Mouse (Mus musculus): ENCODE data around the gene Omt2a.
"Not testable (repeated sequence)": the region's sequence is repeated elsewhere in the genome, so short reads cannot be mapped to it uniquely, and the experiment has no call there.

The Omt2a gene

DNA sequence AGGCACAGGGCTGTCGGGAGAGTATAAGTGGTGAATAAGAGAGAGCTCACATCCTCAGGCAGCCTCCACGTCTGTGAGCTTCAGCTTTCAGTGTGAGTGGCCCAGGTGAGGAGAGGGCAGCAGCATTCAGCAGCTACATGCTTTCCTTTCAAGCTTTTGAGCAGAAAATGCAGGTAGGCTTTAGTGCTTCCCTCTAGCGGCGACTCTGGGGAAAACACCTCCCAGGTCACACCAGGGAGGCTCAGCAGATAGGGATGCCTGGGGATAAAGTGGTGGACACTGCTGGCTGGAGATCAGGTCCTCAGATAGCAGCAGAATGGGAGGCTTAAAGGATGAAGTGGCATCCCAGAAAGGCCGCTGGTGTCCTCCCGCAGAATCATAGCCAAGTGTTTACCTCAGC lies 18.5 kb downstream of the Omt2a start:
- DNase-seq = peak; percentile 31

DNA sequence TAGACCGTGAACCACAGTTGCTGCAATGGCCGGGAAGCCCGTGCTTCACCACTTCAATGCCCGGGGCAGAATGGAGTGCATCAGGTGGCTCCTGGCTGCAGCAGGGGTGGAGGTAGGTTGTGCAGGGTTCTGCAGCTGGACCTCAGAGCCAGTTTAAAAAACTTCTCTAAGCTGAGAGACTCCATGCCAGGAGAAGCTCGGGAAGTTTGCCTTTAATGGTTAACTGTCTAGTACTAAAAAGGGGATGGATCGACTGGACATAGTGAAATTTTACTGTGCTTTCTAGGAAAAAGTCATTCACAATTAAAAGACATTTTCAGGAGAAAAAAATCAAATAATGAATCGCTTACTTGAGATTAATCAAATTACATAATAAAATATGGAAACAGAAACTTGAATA lies 19.8 kb downstream of the Omt2a start:
- not testable (repeated sequence) for DNase-seq

DNA sequence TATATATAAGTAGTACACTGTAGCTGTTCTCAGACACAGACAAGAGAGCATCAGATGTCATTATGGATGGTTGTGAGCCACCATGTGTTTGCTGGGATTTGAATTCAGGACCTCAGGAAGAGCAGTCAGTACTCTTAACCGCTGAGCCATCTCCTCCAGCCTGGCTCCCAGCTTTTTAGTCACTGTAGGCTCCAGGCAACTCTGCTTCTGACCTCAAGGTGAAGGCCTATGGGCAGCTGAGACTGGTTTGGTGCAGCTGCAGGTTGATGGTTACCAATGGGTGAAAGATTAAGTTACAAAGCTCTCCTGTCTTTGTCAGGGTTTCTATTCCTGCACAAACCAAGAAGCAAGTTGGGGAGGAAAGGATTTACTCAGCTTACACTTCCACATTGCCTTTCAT lies 20.9 kb downstream of the Omt2a start:
- DNase-seq = not testable (repeated sequence)

DNA sequence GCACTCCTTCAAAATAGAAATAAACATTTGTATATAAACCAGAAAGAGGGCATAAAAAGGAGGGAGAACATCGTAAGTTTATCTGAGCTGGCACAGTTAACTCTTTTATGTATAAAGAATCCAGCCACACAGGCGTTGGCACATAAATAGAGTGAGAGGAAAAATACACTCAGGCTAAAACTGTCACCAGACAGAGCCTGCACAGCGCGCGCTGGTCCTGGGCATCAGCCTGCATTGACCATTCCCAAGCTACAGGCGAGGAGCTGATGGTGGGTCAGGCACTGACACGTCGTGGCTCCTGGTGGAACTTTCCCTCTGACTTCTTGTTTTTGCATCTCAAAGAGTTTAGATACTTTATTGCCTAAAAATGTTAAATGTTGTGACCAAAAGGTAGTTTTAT lies 22.1 kb downstream of the Omt2a start:
- DNase-seq = not testable (repeated sequence)

DNA sequence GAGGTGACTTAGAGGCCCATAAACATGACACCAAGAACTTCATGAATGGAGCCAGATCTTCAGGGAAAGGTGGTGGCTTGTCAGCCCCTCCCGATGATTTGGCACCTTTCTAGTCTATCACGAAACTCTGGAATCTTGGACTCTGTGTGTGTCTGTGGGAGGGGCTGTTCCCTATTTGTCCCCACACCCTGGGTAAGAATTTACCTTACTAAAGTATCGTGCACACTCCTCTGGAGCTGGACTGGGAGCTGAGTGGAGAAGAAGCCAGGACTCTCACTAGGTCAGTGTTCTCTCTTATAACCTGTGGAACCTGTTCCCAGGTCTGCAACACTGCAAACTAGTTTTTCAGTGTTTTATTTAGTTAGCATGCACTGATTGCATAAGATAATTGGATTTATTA lies 24.9 kb downstream of the Omt2a start, which contains the start of gene Gm10639:
Gm10639 (plus strand) TSS at position 201 of the 400 bp plus-strand sequence.
- DNase-seq = not testable (repeated sequence)

DNA sequence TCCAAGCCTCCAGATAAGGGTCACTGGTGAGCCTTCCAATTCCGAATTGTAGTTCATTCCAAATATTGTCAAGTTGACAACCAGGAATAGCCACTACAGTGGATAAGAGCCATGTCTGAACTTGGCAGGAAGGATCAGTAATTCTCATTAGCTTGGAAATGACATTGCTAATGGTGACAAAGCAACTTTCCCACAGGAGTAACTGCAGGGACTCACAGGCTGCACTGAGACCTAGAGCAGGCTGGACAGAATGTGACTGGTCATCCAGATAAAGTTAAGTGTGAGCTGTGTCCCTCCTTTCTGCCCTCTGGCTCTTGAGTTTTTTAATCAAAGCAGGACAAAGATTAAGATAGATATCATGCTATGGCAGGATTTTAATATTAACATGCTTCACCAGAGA lies 25.5 kb downstream of the Omt2a start:
- DNase-seq = not testable (repeated sequence)

DNA sequence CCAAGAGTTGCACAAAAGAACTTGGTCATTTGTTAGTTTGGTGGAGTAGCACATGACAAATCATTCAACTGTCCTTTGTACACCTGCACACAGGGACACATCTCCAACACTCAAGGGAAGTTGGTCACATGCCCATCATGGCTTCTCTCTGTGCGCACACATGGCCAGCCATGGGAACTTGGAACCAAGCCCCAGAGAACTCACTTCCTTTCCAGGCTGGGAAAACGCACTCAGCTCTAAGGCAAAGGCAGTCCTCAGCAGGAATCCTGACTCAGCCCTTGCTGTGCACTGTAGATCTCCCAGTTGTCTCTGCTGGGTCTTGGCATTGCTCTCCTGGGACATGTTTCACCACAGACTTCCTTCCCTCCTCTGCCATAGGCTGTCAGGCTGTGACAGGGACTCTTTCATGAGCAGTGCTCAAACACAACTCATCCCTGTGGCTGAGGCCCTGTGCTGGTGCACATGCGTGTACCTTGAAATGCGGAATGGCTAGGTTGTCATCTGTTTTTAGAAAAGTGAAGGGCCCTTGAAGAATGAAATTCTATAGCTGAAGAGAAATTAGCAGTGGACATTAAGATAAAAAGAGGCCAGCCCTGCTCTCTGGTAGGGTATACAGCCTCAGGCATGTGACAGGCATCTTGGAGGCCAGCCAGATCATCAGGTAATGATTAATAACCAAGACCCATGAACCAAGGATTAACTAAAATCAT lies 32.4 kb downstream of the Omt2a start:
- not testable (repeated sequence) for DNase-seq

DNA sequence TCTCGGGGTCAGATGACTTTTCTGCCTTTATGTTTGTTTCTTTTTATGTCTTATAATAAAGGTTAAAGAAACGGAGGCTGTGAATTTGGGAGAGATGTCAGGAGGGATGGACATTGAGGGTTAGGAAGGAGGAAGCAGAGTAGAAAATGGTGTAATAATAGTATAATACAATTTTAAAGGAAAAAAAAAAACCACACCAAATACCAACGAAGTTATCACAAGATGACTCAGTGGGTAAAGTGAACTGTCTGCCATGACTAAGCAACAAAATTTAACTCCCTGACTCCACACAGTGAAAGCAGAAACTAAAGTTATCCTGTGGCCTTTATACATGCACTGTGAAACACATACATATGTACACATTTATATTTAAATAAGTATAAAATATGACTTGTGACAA lies 43.7 kb downstream of the Omt2a start:
- DNase-seq = not testable (repeated sequence)
